Mouse (Mus musculus) ES-Bruce4 (cell line): ENCODE data around the gene Slc15a1. TPM values are rescaled to one million over a fixed set of nuclear protein-coding genes. Genes with fewer than 3 reads are reported as not detected.

ENCODE experiments used
- H3K27ac ChIP-seq: 2 replicates; pipeline ENCODE4 v1.5.1; 2012; ENCODE audit warnings: low read length, inconsistent platforms; ENCODE audit not compliant: insufficient read depth
- H3K27me3 ChIP-seq: 2 replicates; pipeline ENCODE4 v1.6.1; 2012; ENCODE audit warnings: mild to moderate bottlenecking, low read length, inconsistent platforms; ENCODE audit not compliant: control insufficient read depth, poor library complexity, insufficient read depth, severe bottlenecking
- H3K36me3 ChIP-seq: 2 replicates; pipeline ENCODE4 v1.6.1; 2012; ENCODE audit warnings: inconsistent platforms, mild to moderate bottlenecking, low read length, moderate library complexity; ENCODE audit not compliant: control insufficient read depth, poor library complexity, insufficient read depth, severe bottlenecking
- H3K4me1 ChIP-seq: one replicate; pipeline ENCODE4 v1.8.1; 2011; ENCODE audit warnings: low read length; ENCODE audit not compliant: control insufficient read depth, insufficient read depth
- H3K4me3 ChIP-seq: 2 replicates; pipeline ENCODE4 v1.5.1; 2011; ENCODE audit warnings: low read depth, mild to moderate bottlenecking, low read length
- H3K9ac ChIP-seq: 2 replicates; pipeline ENCODE4 v1.6.1; 2012; ENCODE audit warnings: low read depth, mild to moderate bottlenecking, inconsistent platforms; ENCODE audit not compliant: poor library complexity, severe bottlenecking
- H3K9me3 ChIP-seq: replicated peaks from 2 replicates; pipeline ENCODE4 v1.6.1; 2012; ENCODE audit warnings: mild to moderate bottlenecking, low read length, inconsistent platforms; ENCODE audit not compliant: control insufficient read depth, poor library complexity, insufficient read depth, severe bottlenecking
- CTCF ChIP-seq: IDR thresholded peaks from one replicate; pipeline ENCODE4 v1.8.1; 2011; ENCODE audit warnings: low read depth, low read length
- EP300 ChIP-seq: IDR thresholded peaks from 2 replicates; pipeline ENCODE4 v1.6.1; 2011; ENCODE audit warnings: low read depth, low read length; ENCODE audit not compliant: insufficient read depth
- POLR2A ChIP-seq: IDR thresholded peaks from one replicate; pipeline ENCODE4 v1.8.1; 2011; ENCODE audit warnings: low read length; ENCODE audit not compliant: insufficient read depth
- polyA plus RNA-seq: library from polyadenylated mRNA; stranded (reverse); fragments of >200 nt; gene quantifications from 2 replicates; pipeline ENCODE4 v1.2.4, GENCODE M21; 2011; ENCODE audit warnings: low read depth; ENCODE audit not compliant: missing spikeins, insufficient read depth, insufficient read length

The Slc15a1 gene
- polyA plus RNA-seq, 1 experiment, result 1.5 TPM

DNA sequence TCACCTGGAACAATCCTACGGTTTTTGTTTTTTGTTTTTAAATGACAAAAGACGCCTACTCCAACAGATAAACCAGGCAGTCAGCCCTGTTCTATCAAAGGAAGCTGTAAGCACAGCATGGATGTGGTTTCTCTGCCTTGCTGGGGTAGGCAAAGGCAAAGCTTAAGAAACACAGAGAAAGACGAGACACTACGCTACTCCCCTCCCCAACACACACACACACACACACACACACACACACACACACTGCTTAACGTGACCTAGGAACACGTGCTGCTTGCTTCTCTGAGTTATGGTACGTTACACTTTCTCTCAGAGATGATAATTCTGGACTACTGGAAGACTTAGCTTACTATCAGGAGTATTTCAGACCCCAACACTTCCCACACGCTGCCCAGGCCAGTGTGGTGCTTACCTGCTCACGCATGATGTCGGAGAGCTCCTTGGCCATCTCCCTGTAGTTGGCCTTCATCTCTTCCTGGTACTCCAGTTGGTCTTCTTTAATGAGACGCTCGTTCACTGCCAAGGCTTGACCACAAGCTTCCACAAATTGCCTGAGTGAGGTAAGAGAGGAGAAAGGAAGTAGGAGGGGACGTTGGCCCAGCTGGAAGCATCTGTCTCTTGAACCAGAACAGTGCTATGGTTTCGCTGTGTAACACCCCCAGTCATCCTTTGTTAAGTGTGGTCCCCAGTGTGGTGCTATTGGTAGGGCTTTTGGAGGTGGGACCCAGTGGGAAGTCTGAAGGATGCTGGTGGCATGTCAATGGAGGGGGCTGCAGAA, 40.7 kb upstream of the Slc15a1 start:
- Histone ChIP-seq H3K9me3 (no peaks in the 10 kb centered on the region), H3K4me3 (no peak overlapping the region), H3K27ac (no peak overlapping the region)

DNA sequence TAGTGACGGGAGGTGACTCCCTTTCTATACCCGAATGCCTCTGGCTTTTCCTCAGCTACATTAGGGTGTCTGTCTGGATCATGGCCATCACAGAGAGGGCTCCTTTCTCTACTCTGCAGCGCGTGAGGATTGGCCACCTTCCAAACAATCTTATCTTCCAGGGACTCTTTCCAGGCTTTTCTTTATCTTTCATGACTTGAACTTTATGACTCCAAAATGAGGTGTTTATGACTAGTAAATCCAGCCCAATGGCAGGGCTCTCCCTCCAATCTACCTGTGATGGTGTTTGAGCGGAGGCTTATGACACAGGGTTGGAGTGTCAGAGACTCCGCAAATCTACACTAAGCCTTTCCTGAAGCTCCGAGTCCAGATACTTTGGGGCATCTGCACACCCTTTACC, 36.2 kb upstream of the Slc15a1 start:
- Histone ChIP-seq H3K4me1 (peaks cover 2% of the 10 kb centered on the region), H3K9me3 (no peaks in the 10 kb centered on the region), H3K4me3 (no peak overlapping the region), H3K27me3 (no peaks in the 10 kb centered on the region), H3K36me3 (no peaks in the 10 kb centered on the region), H3K9ac (no peak overlapping the region), H3K27ac (no peak overlapping the region)
- TF ChIP-seq CTCF, result no peak
- TF ChIP-seq EP300, result no peak
- no peak for TF ChIP-seq POLR2A

More for the DNA sequence above, 40.7 kb upstream of the Slc15a1 start:
- H3K9ac ChIP-seq, result no peak overlapping the region
- peaks cover 6% of the 10 kb centered on the region for H3K4me1 ChIP-seq
- H3K36me3 ChIP-seq, result no peaks in the 10 kb centered on the region
- H3K27me3 ChIP-seq, result no peaks in the 10 kb centered on the region
- TF ChIP-seq EP300 (no peak), CTCF (no peak), POLR2A (no peak)

DNA sequence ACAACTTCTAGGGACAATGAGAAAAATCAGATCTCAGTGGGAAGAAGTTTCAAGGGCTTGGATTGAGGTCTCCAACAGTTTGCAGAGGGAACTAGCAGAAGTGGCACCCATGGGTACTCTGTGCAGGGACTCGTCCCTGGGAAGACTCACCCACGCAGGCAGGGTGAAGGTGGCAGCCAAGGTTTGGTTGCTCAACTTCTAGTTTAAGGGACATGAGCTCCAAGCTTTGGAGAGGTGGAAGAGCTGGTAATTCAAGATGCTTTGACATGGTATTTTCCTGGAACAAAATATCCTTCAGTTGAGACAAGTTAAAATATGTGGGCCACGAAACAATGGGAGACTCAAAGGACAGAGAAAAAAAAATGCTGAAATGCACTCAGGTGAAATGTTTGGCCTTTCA, 29.4 kb upstream of the Slc15a1 start:
- H3K9ac ChIP-seq, result no peak overlapping the region
- no peaks in the 10 kb centered on the region for H3K36me3 ChIP-seq
- H3K4me1 ChIP-seq, result no peaks in the 10 kb centered on the region
- no peak overlapping the region for H3K27ac ChIP-seq
- no peaks in the 10 kb centered on the region for H3K9me3 ChIP-seq
- no peak overlapping the region for H3K4me3 ChIP-seq
- TF ChIP-seq POLR2A (no peak), EP300 (no peak)
- H3K27me3 ChIP-seq, result no peaks in the 10 kb centered on the region

DNA sequence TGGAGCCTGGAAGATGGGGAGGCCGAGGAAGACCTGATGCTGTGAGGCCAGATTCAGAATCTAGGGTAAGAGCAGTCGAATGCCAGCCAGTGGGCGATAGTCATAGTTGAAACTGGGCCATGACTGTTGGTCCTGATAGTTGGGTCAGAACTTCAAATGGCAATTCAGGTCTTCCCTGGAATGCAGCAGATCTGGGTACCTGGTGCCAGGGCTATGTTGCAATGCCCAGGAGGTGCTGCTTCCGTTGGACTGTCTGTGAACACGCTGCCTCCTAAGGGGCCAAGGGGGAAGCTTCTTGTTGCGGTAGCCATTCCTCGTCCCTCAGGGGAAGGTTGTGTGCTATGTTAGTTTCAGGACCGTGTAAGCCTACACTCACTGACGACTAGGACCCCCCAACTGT, 25.8 kb upstream of the Slc15a1 start:
- TF ChIP-seq POLR2A (no peak), CTCF (no peak), EP300 (no peak)
- no peaks in the 10 kb centered on the region for H3K36me3 ChIP-seq

DNA sequence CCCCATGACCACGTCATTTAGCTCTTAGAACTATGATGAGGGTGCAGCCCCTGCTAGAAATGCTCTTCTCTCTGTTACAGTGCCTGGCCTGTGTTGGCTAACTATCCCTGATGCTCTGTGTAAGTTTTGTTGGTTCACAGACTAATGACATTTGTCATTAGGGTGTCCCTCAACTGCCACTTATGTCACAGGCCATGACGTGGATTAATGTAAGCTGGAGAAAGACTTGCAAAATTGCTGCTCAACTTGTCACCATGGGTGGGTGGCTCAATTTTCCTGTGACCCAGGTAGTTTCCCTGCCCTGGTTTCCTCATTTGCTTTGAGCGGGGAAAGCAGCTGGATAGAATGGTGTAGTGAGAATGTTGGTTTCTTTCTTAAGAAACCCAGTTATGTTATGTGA, 22.8 kb upstream of the Slc15a1 start:
- Histone ChIP-seq H3K9ac (no peak overlapping the region), H3K9me3 (no peaks in the 10 kb centered on the region), H3K4me3 (no peak overlapping the region), H3K27ac (no peak overlapping the region), H3K27me3 (no peaks in the 10 kb centered on the region), H3K36me3 (no peaks in the 10 kb centered on the region), H3K4me1 (no peaks in the 10 kb centered on the region)
- TF ChIP-seq EP300 (no peak), POLR2A (no peak), CTCF (no peak)

More for the DNA sequence above, 25.8 kb upstream of the Slc15a1 start:
- H3K9ac ChIP-seq, result no peak overlapping the region
- H3K4me3 ChIP-seq, result no peak overlapping the region
- no peaks in the 10 kb centered on the region for H3K27me3 ChIP-seq
- H3K27ac ChIP-seq, result no peak overlapping the region
- no peaks in the 10 kb centered on the region for H3K4me1 ChIP-seq
- H3K9me3 ChIP-seq, result no peaks in the 10 kb centered on the region

DNA sequence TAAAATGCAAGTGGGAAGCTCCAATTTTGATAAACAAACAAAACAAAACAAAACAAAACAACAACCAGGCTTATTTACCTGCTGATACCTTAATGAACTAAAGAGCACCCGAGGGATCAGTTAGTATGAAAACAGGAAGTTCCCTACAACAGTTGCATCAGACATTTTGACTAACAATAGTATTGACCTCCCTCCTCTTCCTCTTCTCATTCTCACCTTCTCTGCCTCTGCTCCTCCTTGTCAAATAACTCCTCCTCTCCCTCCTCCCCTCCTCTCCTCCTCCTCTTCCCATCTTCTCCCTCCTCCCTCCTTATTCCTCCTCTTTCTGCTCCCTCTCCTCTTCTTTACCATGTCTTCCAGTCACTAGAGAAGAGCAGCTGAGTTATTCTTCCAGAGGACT, 22.1 kb upstream of the Slc15a1 start:
- Histone ChIP-seq H3K4me3 (no peak overlapping the region), H3K36me3 (no peaks in the 10 kb centered on the region), H3K9ac (no peak overlapping the region), H3K27ac (no peak overlapping the region), H3K4me1 (no peaks in the 10 kb centered on the region), H3K9me3 (no peaks in the 10 kb centered on the region), H3K27me3 (no peaks in the 10 kb centered on the region)
- no peak for TF ChIP-seq CTCF
- no peak for TF ChIP-seq POLR2A
- TF ChIP-seq EP300, result no peak
